Mouse (Mus musculus) midbrain, embryonic 12.5 days (tissue): ENCODE measurements around the gene Ddx56. TPM values are rescaled to one million over a fixed set of nuclear protein-coding genes. Genes with fewer than 3 reads are reported as not detected.
"Not testable (repeated sequence)": the region's sequence is repeated elsewhere in the genome, so short reads cannot be mapped to it uniquely, and the experiment has no call there.

Experiments used
- ATAC-seq: fragments of 200-750 bp; cut with Nextera tagmentation; 2 replicates; pipeline ENCODE4 v1.8.0; 2017; ENCODE audit warnings: low read depth, moderate TSS enrichment, moderate library complexity; ENCODE audit not compliant: low FRiP score
- H3K27ac ChIP-seq: fragments of 300-500 bp; sonication (generic); replicated peaks from 2 replicates; pipeline ENCODE4 v1.5.1; 2016; ENCODE audit warnings: mild to moderate bottlenecking
- H3K27me3 ChIP-seq: fragments of 300-500 bp; sonication (generic); 2 replicates; pipeline ENCODE4 v1.6.1; 2016; ENCODE audit warnings: mild to moderate bottlenecking
- H3K36me3 ChIP-seq: fragments of 300-500 bp; sonication (generic); 2 replicates; pipeline ENCODE4 v1.6.1; 2016
- H3K4me1 ChIP-seq: fragments of 300-500 bp; sonication (generic); 2 replicates; pipeline ENCODE4 v1.6.1; 2016
- H3K4me2 ChIP-seq: fragments of 300-500 bp; sonication (generic); replicated peaks from 2 replicates; pipeline ENCODE4 v1.6.1; 2016; ENCODE audit warnings: mild to moderate bottlenecking, moderate library complexity
- H3K4me3 ChIP-seq: fragments of 300-500 bp; sonication (generic); 2 replicates; pipeline ENCODE4 v1.5.1; 2016; ENCODE audit warnings: mild to moderate bottlenecking
- H3K9ac ChIP-seq: fragments of 300-500 bp; sonication (generic); replicated peaks from 2 replicates; pipeline ENCODE4 v1.6.1; 2016; ENCODE audit warnings: mild to moderate bottlenecking, moderate library complexity
- H3K9me3 ChIP-seq: fragments of 300-500 bp; sonication (generic); 2 replicates; pipeline ENCODE4 v1.6.1; 2016; ENCODE audit warnings: mild to moderate bottlenecking
- WGBS: fragments of 180-500 bp; shearing (Covaris S2); methylation state at CpG from one replicate; pipeline ENCODE4 v1.1.7; 2016; 5-methylcytosine and 5-hydroxymethylcytosine counted together
- polyA plus RNA-seq: library from polyadenylated mRNA; unstranded; fragments of >200 nt; fragmentation: Nextera tagmentation; extraction: Ambion mirVana; gene quantifications from 2 replicates; pipeline ENCODE4 v1.2.1, GENCODE M21; 2016

The Ddx56 gene
- polyA plus RNA-seq, 1 experiment from 2014 or later = 93.7 TPM

- H3K36me3 ChIP-seq = peaks cover 69% of the 10 kb centered on the region
- H3K27ac ChIP-seq = no peak overlapping the region
- 95% methylated on average over 7 of the region's 7 CpGs for WGBS
- no peak overlapping the region for H3K4me2 ChIP-seq
- no peaks in the 10 kb centered on the region for H3K4me1 ChIP-seq
- H3K9ac ChIP-seq = no peak overlapping the region
- ATAC-seq = no peak
- H3K4me3 ChIP-seq = no peak overlapping the region
- H3K27me3 ChIP-seq = no peaks in the 10 kb centered on the region
- no peaks in the 10 kb centered on the region for H3K9me3 ChIP-seq
These were observed 8.2 kb downstream of the Ddx56 start for GRCm38 (mm10) chr11:6259413-6259812.

- Histone ChIP-seq H3K27me3 (no peaks in the 10 kb centered on the region), H3K9ac (no peak overlapping the region), H3K9me3 (no peaks in the 10 kb centered on the region), H3K36me3 (peaks cover 42% of the 10 kb centered on the region), H3K27ac (no peak overlapping the region), H3K4me3 (no peak overlapping the region), H3K4me1 (no peaks in the 10 kb centered on the region), H3K4me2 (no peak overlapping the region)
- 68% methylated on average over 6 of the region's 6 CpGs for WGBS
- no peak for ATAC-seq
These were observed 11.0 kb downstream of the Ddx56 start for GRCm38 (mm10) chr11:6256490-6257072.

- H3K9ac ChIP-seq, H3K27me3 ChIP-seq: not testable (repeated sequence)
These were observed 13.0 kb downstream of the Ddx56 start for GRCm38 (mm10) chr11:6254602-6255001.

GRCm38 (mm10) chr11:6252824-6253223 lies 14.7 kb downstream of the Ddx56 start:
- Histone ChIP-seq H3K4me2 (no peak overlapping the region), H3K9ac (no peak overlapping the region)
- WGBS = 92% methylated on average over 4 of the region's 4 CpGs

More at GRCm38 (mm10) chr11:6254602-6255001, 13.0 kb downstream of the Ddx56 start:
- not testable (repeated sequence) for H3K27ac ChIP-seq, H3K4me3 ChIP-seq, H3K4me2 ChIP-seq, H3K9me3 ChIP-seq, H3K4me1 ChIP-seq, ATAC-seq
- 98% methylated on average over 2 of the region's 2 CpGs for WGBS
- peaks cover 22% of the 10 kb centered on the region for H3K36me3 ChIP-seq

GRCm38 (mm10) chr11:6252248-6252647 lies 15.3 kb downstream of the Ddx56 start:
- no peaks in the 10 kb centered on the region for H3K9me3 ChIP-seq
- ATAC-seq = no peak
- H3K27ac ChIP-seq = no peak overlapping the region
- no peaks in the 10 kb centered on the region for H3K4me1 ChIP-seq
- H3K36me3 ChIP-seq = no peaks in the 10 kb centered on the region
- 90% methylated on average over 5 of the region's 5 CpGs for WGBS
- H3K4me2 ChIP-seq = no peak overlapping the region
- no peak overlapping the region for H3K4me3 ChIP-seq
- no peaks in the 10 kb centered on the region for H3K27me3 ChIP-seq
- H3K9ac ChIP-seq = no peak overlapping the region

More at GRCm38 (mm10) chr11:6252824-6253223, 14.7 kb downstream of the Ddx56 start:
- H3K4me3 ChIP-seq = no peak overlapping the region
- H3K36me3 ChIP-seq = 0 out of 2 replicates have a peak, but pooled peaks cover 4% of the 10 kb centered on the region
- H3K27ac ChIP-seq = no peak overlapping the region
- no peak for ATAC-seq
- H3K4me1 ChIP-seq = no peaks in the 10 kb centered on the region
- H3K9me3 ChIP-seq = no peaks in the 10 kb centered on the region
- no peaks in the 10 kb centered on the region for H3K27me3 ChIP-seq

- Histone ChIP-seq H3K27ac (no peak overlapping the region), H3K36me3 (no peaks in the 10 kb centered on the region), H3K4me3 (no peak overlapping the region), H3K9me3 (no peaks in the 10 kb centered on the region), H3K4me1 (no peaks in the 10 kb centered on the region), H3K4me2 (no peak overlapping the region), H3K27me3 (no peaks in the 10 kb centered on the region), H3K9ac (no peak overlapping the region)
- no peak for ATAC-seq
- WGBS = 56% methylated on average over 16 of the region's 19 CpGs
These were observed 22.9 kb downstream of the Ddx56 start for GRCm38 (mm10) chr11:6244707-6245106.

GRCm38 (mm10) chr11:6233025-6233424 lies 34.5 kb downstream of the Ddx56 start:
- H3K27ac ChIP-seq = no peak overlapping the region
- H3K36me3 ChIP-seq = no peaks in the 10 kb centered on the region
- H3K4me2 ChIP-seq = no peak overlapping the region
- WGBS = 83% methylated on average over 4 of the region's 4 CpGs
- H3K9ac ChIP-seq = no peak overlapping the region
- ATAC-seq = no peak
- peaks cover 11% of the 10 kb centered on the region for H3K9me3 ChIP-seq
- H3K4me3 ChIP-seq = no peak overlapping the region
- H3K4me1 ChIP-seq = no peaks in the 10 kb centered on the region
- H3K27me3 ChIP-seq = no peaks in the 10 kb centered on the region

DNA sequence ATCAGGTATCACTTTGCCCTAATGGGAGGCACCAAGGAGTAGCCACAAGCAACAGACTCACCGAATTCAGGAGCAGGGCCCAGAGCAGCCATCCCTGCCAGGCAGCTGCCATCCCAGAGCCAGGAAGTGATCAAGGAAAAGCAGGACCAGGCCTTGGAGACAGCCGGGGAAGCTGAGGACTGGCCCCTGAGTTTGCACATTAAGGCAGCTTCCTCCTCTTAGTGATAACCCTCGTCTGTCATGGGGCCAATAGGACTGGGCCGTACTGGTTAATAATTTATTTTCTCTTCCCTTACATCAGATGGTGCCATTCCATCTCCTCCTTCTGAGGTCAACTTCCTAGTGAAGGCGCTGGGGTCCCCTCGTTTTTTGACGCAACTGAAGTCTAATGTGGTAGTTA lies 37.6 kb downstream of the Ddx56 start, which contains the start of gene Npc1l1:
Gene Npc1l1 (minus strand): TSS at position 132 of the 400 bp plus-strand sequence.
- no peak for ATAC-seq
- Histone ChIP-seq H3K4me2 (no peak within 1 kb of the TSS), H3K9me3 (0 out of 2 replicates have a peak, but pooled peaks cover under 1% of the 10 kb centered on the region), H3K36me3 (no peaks in the 10 kb centered on the region), H3K27ac (no peak within 1 kb of the TSS), H3K9ac (no peak within 1 kb of the TSS), H3K27me3 (0 out of 2 replicates have a peak, but pooled peaks cover 6% of the 10 kb centered on the region), H3K4me1 (no peaks in the 10 kb centered on the region), H3K4me3 (no peak within 1 kb of the TSS)
- 89% methylated on average over 7 of the region's 7 CpGs for WGBS

DNA sequence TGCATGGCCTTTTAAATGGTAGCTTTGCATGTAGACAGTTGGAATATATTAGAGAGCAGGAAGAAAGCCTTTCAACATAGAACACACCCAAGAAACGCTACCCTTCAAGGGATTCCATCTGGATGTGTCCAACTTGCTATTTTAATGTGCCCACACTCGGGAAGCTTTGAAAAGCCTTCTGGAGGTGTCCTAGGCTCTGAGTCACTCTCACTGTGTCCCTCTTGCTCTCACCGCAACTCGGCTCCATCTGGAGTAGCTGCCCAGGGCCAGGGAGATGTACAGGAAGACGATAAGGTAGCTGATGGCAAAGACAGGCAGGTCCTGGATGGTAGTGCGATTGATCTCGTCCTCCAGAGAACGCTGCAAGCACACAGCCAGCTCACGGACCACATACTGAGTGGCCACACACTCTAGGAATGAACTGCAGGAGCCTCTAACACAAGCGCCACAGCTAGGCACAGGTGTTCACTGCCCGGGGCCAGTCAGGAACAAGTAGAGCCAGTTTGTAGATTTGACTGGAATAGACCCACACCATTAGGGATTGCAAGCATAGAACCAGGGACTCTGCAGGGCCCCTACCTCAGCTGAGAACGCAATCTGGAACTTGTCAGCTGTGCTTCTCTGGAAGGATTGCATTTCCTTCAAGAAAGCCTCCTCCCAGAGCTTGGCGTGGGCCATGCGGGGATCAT lies 42.9 kb downstream of the Ddx56 start:
- H3K36me3 ChIP-seq = no peaks in the 10 kb centered on the region
- H3K27ac ChIP-seq = no peak overlapping the region
- WGBS = 83% methylated on average over 14 of the region's 14 CpGs
- H3K9ac ChIP-seq = no peak overlapping the region
- no peak overlapping the region for H3K4me3 ChIP-seq
- H3K4me2 ChIP-seq = no peak overlapping the region
- no peak for ATAC-seq
- 0 out of 2 replicates have a peak, but pooled peaks cover 6% of the 10 kb centered on the region for H3K27me3 ChIP-seq
- no peaks in the 10 kb centered on the region for H3K4me1 ChIP-seq
- H3K9me3 ChIP-seq = no peaks in the 10 kb centered on the region

- Histone ChIP-seq H3K27ac (no peak overlapping the region), H3K9ac (no peak overlapping the region), H3K36me3 (no peaks in the 10 kb centered on the region), H3K4me3 (no peak overlapping the region), H3K9me3 (no peaks in the 10 kb centered on the region), H3K4me1 (no peaks in the 10 kb centered on the region), H3K4me2 (no peak overlapping the region), H3K27me3 (0 out of 2 replicates have a peak, but pooled peaks cover 6% of the 10 kb centered on the region)
- 90% methylated on average over 10 of the region's 10 CpGs for WGBS
- ATAC-seq = no peak
These were observed 45.4 kb downstream of the Ddx56 start for GRCm38 (mm10) chr11:6222187-6222586.

- Histone ChIP-seq H3K36me3 (no peaks in the 10 kb centered on the region), H3K9me3 (no peaks in the 10 kb centered on the region), H3K4me1 (no peaks in the 10 kb centered on the region), H3K4me3 (no peak overlapping the region), H3K9ac (no peak overlapping the region), H3K27me3 (no peaks in the 10 kb centered on the region), H3K27ac (no peak overlapping the region), H3K4me2 (no peak overlapping the region)
- 74% methylated on average over 6 of the region's 6 CpGs for WGBS
- ATAC-seq = no peak
These were observed 47.6 kb downstream of the Ddx56 start for GRCm38 (mm10) chr11:6219967-6220366.

- H3K4me1 ChIP-seq = no peaks in the 10 kb centered on the region
- no peak overlapping the region for H3K9ac ChIP-seq
- H3K27me3 ChIP-seq = no peaks in the 10 kb centered on the region
- no peak overlapping the region for H3K27ac ChIP-seq
- no peaks in the 10 kb centered on the region for H3K36me3 ChIP-seq
- WGBS = 87% methylated on average over 11 of the region's 11 CpGs
- no peak overlapping the region for H3K4me2 ChIP-seq
- H3K4me3 ChIP-seq = no peak overlapping the region
- no peak for ATAC-seq
- no peaks in the 10 kb centered on the region for H3K9me3 ChIP-seq
These were observed 49.2 kb downstream of the Ddx56 start for GRCm38 (mm10) chr11:6218189-6218896.
